8 mouse cellular contexts compared by ENCODE assay signal in the genomic region with DNA sequence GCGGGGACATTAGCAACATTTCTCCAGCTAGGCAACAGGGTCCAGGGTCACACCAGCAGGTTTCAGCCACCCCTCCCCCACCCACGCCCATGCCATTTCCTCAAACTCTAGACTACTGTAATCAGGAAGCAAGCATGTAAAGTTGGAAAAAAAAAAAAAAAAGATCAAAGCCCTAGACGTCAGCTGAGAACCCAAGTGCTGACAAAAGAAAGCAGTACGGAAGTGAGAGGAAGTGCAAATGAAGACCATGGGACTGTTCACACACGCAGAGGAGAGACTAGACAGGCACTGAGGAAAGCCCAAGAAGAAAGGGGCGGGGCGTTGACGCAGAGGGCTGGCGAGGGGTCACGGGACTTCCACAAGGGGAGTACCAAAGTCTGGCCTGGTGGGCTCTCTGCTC. TPM values are rescaled to one million over a fixed set of nuclear protein-coding genes. Genes with fewer than 3 reads are reported as not detected.
DNase-seq lines count a peak whose midpoint lies in the region; ATAC-seq lines count a peak whose summit lies in the region.

No protein-coding gene starts in this region.

- no peaks in the 10 kb centered on the region for H3K36me3 ChIP-seq in intestine, embryonic 14.5 days (ENCODE audit: control insufficient read depth, insufficient read depth, low read length)

- no peak overlapping the region for H3K4me2 ChIP-seq in intestine, embryonic 14.5 days (ENCODE audit: low read length)

- no peaks in the 10 kb centered on the region for H3K27me3 ChIP-seq in intestine, embryonic 14.5 days (replicated peaks; ENCODE audit: control insufficient read depth, insufficient read depth, low read length)

- peak; percentile 24 for DNase-seq in adrenal gland, postnatal 14 days
- no peak for DNase-seq in adrenal gland, postnatal 36 days
- DNase-seq in ES-CJ7 (ENCODE audit: low read depth, low spot score): peak; percentile 92
- DNase-seq in intestine, embryonic 14.5 days (ENCODE audit: low spot score): peak; percentile 63
- peak; percentile 86 for DNase-seq in naive thymus-derived CD4-positive, alpha-beta T cell, adult 2 months (ENCODE audit: low read depth)
- DNase-seq in Muller cell, postnatal 12 days (ENCODE audit: inconsistent ontology term): no peak
- DNase-seq in MN1 (ENCODE audit: low spot score): no peak
- DNase-seq in gastrocnemius, postnatal 4 days (ENCODE audit: low spot score in 2 of 2): no peak

- H3K9me3 ChIP-seq in intestine, embryonic 14.5 days (ENCODE audit: control insufficient read depth, low read length): no peaks in the 10 kb centered on the region

- H3K4me1 ChIP-seq in intestine, embryonic 14.5 days (replicated peaks; ENCODE audit: control insufficient read depth, insufficient read depth, low read length): no peaks in the 10 kb centered on the region

- WGBS in intestine, embryonic 14.5 days: 43% methylated on average over 10 of the region's 10 CpGs

- no peak overlapping the region for H3K4me3 ChIP-seq in intestine, embryonic 14.5 days (ENCODE audit: low read depth, low read length)

- H3K27ac ChIP-seq in intestine, embryonic 14.5 days (ENCODE audit: low read depth): no peak overlapping the region

- peak; percentile 44; the same call in 1 of the 2 replicates for ATAC-seq in intestine, embryonic 14.5 days (replicated peaks; ENCODE audit: low FRiP score, low TSS enrichment, low read depth)

- no peak overlapping the region for H3K9ac ChIP-seq in intestine, embryonic 14.5 days (ENCODE audit: low read length)

RNA-seq across cellular contexts. Expression of a gene that starts 57.4 kb away (rescaled TPM):
- 119 and 123 TPM in 2 replicates for total RNA-seq in adrenal gland, postnatal 14 days (2021)
- total RNA-seq in adrenal gland, postnatal 36 days (2021): 100 to 1,000 TPM; 145 to 188 TPM
- 69.3 and 75.4 TPM in 2 replicates for polyA plus RNA-seq in intestine, embryonic 14.5 days (2014; fragmentation: Nextera tagmentation; extraction: Ambion mirVana)
- total RNA-seq in gastrocnemius, postnatal 4 days (2021): 10 to 100 TPM; 82.3 to 92.1 TPM

Comparison
In these comparisons a context has a peak if more than half of its experiments do, and no peak if none do; other contexts are left out.
1. DNase-seq: peak in adrenal gland, postnatal 14 days (single experiment), ES-CJ7 (single experiment), intestine, embryonic 14.5 days (single experiment) and naive thymus-derived CD4-positive, alpha-beta T cell, adult 2 months (single experiment); none in adrenal gland, postnatal 36 days (0 of 2), Muller cell, postnatal 12 days (single experiment), MN1 (single experiment) and gastrocnemius, postnatal 4 days (0 of 2).